In genomic region chr12:8380944-8381343, GRCm38 (mm10) we compare ENCODE assay signal across 24 mouse cellular contexts.
DNase-seq lines count a peak whose midpoint lies in the region; ATAC-seq and TF ChIP-seq lines count a peak whose summit lies in the region.
"Had no signal": no experiment of that assay in that cellular context is flagged by ENCODE, and none has a peak within 500 bp of the region (broad histone marks: within the 10 kb centered on the region; RNA-seq: fewer than 3 reads in every experiment).

No protein-coding gene starts in this region.

- no peak overlapping the region for H3K4me3 ChIP-seq in gastrocnemius, adult 2 months
- H3K4me3 ChIP-seq in midbrain, embryonic 15.5 days: no peak overlapping the region
- H3K4me3 ChIP-seq in midbrain, postnatal 0 days (ENCODE audit: low read depth, low read length): no peak overlapping the region
- H3K4me3 ChIP-seq: embryonic facial prominence, embryonic 10.5 days; embryonic facial prominence, embryonic 12.5 days; forebrain, embryonic 13.5 days; forebrain, embryonic 15.5 days had no signal

- no peaks in the 10 kb centered on the region for H3K27me3 ChIP-seq in midbrain, embryonic 15.5 days (replicated peaks)
- no peaks in the 10 kb centered on the region for H3K27me3 ChIP-seq in midbrain, postnatal 0 days (ENCODE audit: insufficient read depth, low read length)
- H3K27me3 ChIP-seq: CH12.LX; embryonic facial prominence, embryonic 12.5 days; forebrain, embryonic 13.5 days; forebrain, embryonic 15.5 days; Patski had no signal

- TF ChIP-seq CTCF in gastrocnemius, adult 2 months (IDR thresholded peaks at IDR 0.05): no peak
- TF ChIP-seq CTCF in midbrain, postnatal 0 days (IDR thresholded peaks at IDR 0.05): no peak

- H3K27ac ChIP-seq in gastrocnemius, adult 2 months: peak overlapping the region; percentile 48; the same call in 1 of the 2 replicates
- H3K27ac ChIP-seq in midbrain, embryonic 15.5 days: no peak overlapping the region
- H3K27ac ChIP-seq in midbrain, postnatal 0 days (ENCODE audit: low read depth, low read length): no peak overlapping the region
- H3K27ac ChIP-seq: embryonic facial prominence, embryonic 10.5 days; embryonic facial prominence, embryonic 12.5 days; forebrain, embryonic 13.5 days; forebrain, embryonic 15.5 days had no signal

- peak; percentile 66; the same call in 1 of the 2 replicates for ATAC-seq in midbrain, embryonic 15.5 days (replicated peaks)
- ATAC-seq in midbrain, postnatal 0 days (ENCODE audit: low FRiP score): no peak
- ATAC-seq: activated CD4-positive, CD25-positive, alpha-beta regulatory T cell, adult 4 months; CD4-positive, CD25-positive, alpha-beta regulatory T cell, adult 4 months; forebrain, embryonic 13.5 days; forebrain, embryonic 15.5 days; Patski had no signal

- no peaks in the 10 kb centered on the region for H3K36me3 ChIP-seq in midbrain, embryonic 15.5 days (replicated peaks)
- H3K36me3 ChIP-seq in midbrain, postnatal 0 days (ENCODE audit: insufficient read depth, low read length): no peaks in the 10 kb centered on the region
- H3K36me3 ChIP-seq: embryonic facial prominence, embryonic 10.5 days; embryonic facial prominence, embryonic 12.5 days; forebrain, embryonic 15.5 days; G1E had no signal

- H3K9ac ChIP-seq in midbrain, embryonic 15.5 days: no peak overlapping the region
- no peak overlapping the region for H3K9ac ChIP-seq in midbrain, postnatal 0 days (replicated peaks; ENCODE audit: low read length, poor library complexity, severe bottlenecking)
- H3K9ac ChIP-seq: embryonic facial prominence, embryonic 12.5 days; forebrain, embryonic 13.5 days; forebrain, embryonic 15.5 days had no signal

- DNase-seq in gastrocnemius, adult 2 months: no peak
- DNase-seq in gastrocnemius, postnatal 14 days: no peak
- no peak for DNase-seq in midbrain, postnatal 0 days (ENCODE audit: low spot score)
- peak; percentile 57 for DNase-seq in retina, postnatal 1 day
- DNase-seq in cerebellum, adult 8-10 months: no peak
- no peak for DNase-seq in adrenal gland, postnatal 10 days
- DNase-seq: adrenal gland, adult 8-10 months; adrenal gland, postnatal 25 days; B cell, adult 2 months; cerebellum, adult 11 months; cerebellum, adult 18-20 months; cerebellum, adult 9-10 months; cerebellum, postnatal 10 days; cerebellum, postnatal 25 days had no signal

- no peak overlapping the region for H3K4me2 ChIP-seq in midbrain, embryonic 15.5 days
- H3K4me2 ChIP-seq in midbrain, postnatal 0 days (ENCODE audit: low read depth, low read length, poor library complexity, severe bottlenecking): no peak overlapping the region
- H3K4me2 ChIP-seq: embryonic facial prominence, embryonic 12.5 days; forebrain, embryonic 13.5 days; forebrain, embryonic 15.5 days had no signal

- intact Hi-C loops in gastrocnemius, adult 2 months (cut with DNase I): loop anchor here (5.0 kb wide), 1 partner anchor 121 kb away; the partner anchor contains the start of gene Rhob
- intact Hi-C loops in gastrocnemius, postnatal 14 days (cut with DNase I; ENCODE audit: low total_unique reads): no loop called here

- H3K4me1 ChIP-seq in midbrain, embryonic 15.5 days: no peaks in the 10 kb centered on the region
- H3K4me1 ChIP-seq in midbrain, postnatal 0 days (ENCODE audit: insufficient read depth, low read length): no peaks in the 10 kb centered on the region
- H3K4me1 ChIP-seq: forebrain, embryonic 15.5 days had no signal

- no peaks in the 10 kb centered on the region for H3K9me3 ChIP-seq in midbrain, embryonic 15.5 days
- no peaks in the 10 kb centered on the region for H3K9me3 ChIP-seq in midbrain, postnatal 0 days (ENCODE audit: low read length)
- H3K9me3 ChIP-seq: embryonic facial prominence, embryonic 10.5 days; embryonic facial prominence, embryonic 12.5 days; forebrain, embryonic 13.5 days; forebrain, embryonic 15.5 days; G1E had no signal

- 53% methylated on average over 9 of the region's 9 CpGs for WGBS in midbrain, embryonic 15.5 days
- 48% methylated on average over 9 of the region's 9 CpGs for WGBS in midbrain, postnatal 0 days
